Mouse (Mus musculus): ENCODE results near the gene Ccdc120.
A peak's percentile ranks its signal among the peaks of the same experiment; 100 is the strongest.

Gene Ccdc120

DNA sequence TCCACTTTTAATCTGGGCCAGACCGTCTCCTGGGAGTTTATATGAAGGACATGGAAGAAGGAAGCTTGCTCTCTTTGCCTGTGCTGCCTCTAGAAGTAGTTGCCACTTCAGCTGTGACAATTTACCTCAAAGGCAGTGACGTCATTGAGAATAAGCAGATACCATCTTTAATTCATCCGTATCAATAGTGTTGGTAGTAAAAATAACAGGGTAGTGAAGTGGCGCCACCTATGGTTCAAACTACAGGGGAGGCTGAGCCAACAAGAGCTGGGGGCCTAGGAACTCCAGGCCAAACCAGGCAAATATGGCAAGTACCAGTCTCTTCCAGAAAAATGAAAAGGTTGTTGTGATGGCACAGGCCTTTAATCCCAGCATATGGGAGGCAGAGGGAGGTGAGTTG, 57.8 kb downstream of the Ccdc120 start:
- DNase-seq (ENCODE audit: low spot score) = peak; percentile 43

DNA sequence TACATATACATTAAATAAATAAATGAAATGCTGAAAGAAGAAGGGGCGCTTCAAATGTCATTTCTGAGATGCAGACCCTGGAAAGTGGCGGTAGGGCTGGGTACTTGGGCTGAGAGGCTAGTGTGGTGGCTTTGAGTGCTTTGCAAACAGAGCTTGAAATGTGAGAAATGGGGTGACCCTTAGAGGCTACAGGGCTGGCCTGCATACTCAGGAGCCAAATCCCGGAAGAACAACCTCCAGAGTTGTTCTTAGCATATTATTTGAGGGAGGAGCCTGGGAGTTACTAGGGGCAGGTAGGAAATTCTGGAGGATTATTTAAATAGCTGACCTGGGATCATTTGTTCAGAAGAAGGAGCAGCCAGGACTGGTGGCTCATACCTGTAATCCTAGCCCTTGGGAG, 60.2 kb downstream of the Ccdc120 start:
- DNase-seq (ENCODE audit: low spot score) = no peak

- DNase-seq (ENCODE audit: low spot score) = no peak
Observed at GRCm38 (mm10) chrX:7688321-7688720, 62.4 kb downstream of the Ccdc120 start.
